Mouse (Mus musculus) liver, postnatal 0 days (tissue): ENCODE data around the gene Pappa2. TPM values are rescaled to one million over a fixed set of nuclear protein-coding genes. Genes with fewer than 3 reads are reported as not detected.

ENCODE experiments used
- ATAC-seq: fragments of 200-750 bp; cut with Nextera tagmentation; 2 replicates; pipeline ENCODE4 v1.8.0; 2017; ENCODE audit warnings: mild to moderate bottlenecking, moderate library complexity
- DNase-seq: peaks from one replicate; pipeline ENCODE4 v3.0.0-alpha.2; 2016
- H3K27ac ChIP-seq: fragments of 300-500 bp; sonication (generic); 2 replicates; pipeline ENCODE4 v1.5.1; 2014; ENCODE audit warnings: antibody characterized with exemption, moderate library complexity, mild to moderate bottlenecking, low read depth
- H3K27me3 ChIP-seq: fragments of 300-500 bp; sonication (generic); 2 replicates; pipeline ENCODE4 v1.6.1; 2014; ENCODE audit warnings: low read length, control low read depth, mixed read lengths; ENCODE audit not compliant: insufficient read depth
- H3K36me3 ChIP-seq: fragments of 300-500 bp; sonication (generic); replicated peaks from 2 replicates; pipeline ENCODE4 v1.6.1; 2014; ENCODE audit warnings: mild to moderate bottlenecking, control low read depth, low read length, moderate library complexity, mixed read lengths; ENCODE audit not compliant: insufficient read depth
- H3K4me1 ChIP-seq: fragments of 300-500 bp; sonication (generic); 2 replicates; pipeline ENCODE4 v1.6.1; 2014; ENCODE audit warnings: antibody characterized with exemption, mild to moderate bottlenecking, control low read depth; ENCODE audit not compliant: insufficient read depth
- H3K4me2 ChIP-seq: fragments of 300-500 bp; sonication (generic); 2 replicates; pipeline ENCODE4 v1.6.1; 2014; ENCODE audit warnings: low read depth, mild to moderate bottlenecking, low read length, moderate library complexity, mixed read lengths
- H3K4me3 ChIP-seq: fragments of 300-500 bp; sonication (generic); 2 replicates; pipeline ENCODE4 v1.5.1; 2014; ENCODE audit warnings: low read depth, low read length
- H3K9ac ChIP-seq: fragments of 300-500 bp; sonication (generic); replicated peaks from 2 replicates; pipeline ENCODE4 v1.6.1; 2014; ENCODE audit warnings: mild to moderate bottlenecking, moderate library complexity
- H3K9me3 ChIP-seq: fragments of 300-500 bp; sonication (generic); 2 replicates; pipeline ENCODE4 v1.6.1; 2016; ENCODE audit warnings: mild to moderate bottlenecking, control low read depth, low read length, mixed read lengths
- CTCF ChIP-seq: sonication (generic); IDR thresholded peaks from 2 replicates; pipeline ENCODE4 v1.5.1; 2016; ENCODE audit warnings: antibody characterized with exemption, low read depth
- EP300 ChIP-seq: IDR thresholded peaks from 2 replicates; pipeline ENCODE4 v1.6.1; 2016; ENCODE audit warnings: antibody characterized with exemption, low read depth, mild to moderate bottlenecking
- WGBS: fragments of 180-500 bp; shearing (Covaris S2); extraction: QIAGEN DNeasy Blood & Tissue Kit; methylation state at CpG from one replicate; pipeline ENCODE4 v1.1.7; 2014; ENCODE audit not compliant: insufficient replicate concordance; 5-methylcytosine and 5-hydroxymethylcytosine counted together
- polyA plus RNA-seq: library from polyadenylated mRNA; unstranded; fragments of >200 nt; fragmentation: Nextera tagmentation; extraction: Ambion mirVana; gene quantifications from 2 replicates; pipeline ENCODE4 v1.2.1, GENCODE M21; 2015

The Pappa2 gene
- polyA plus RNA-seq, 1 experiment from 2014 or later, result 0.01 TPM

- ATAC-seq, result no peak
- Histone ChIP-seq H3K4me3 (no peak overlapping the region), H3K4me1 (no peaks in the 10 kb centered on the region), H3K27me3 (no peaks in the 10 kb centered on the region), H3K9me3 (no peaks in the 10 kb centered on the region), H3K9ac (no peak overlapping the region), H3K36me3 (no peaks in the 10 kb centered on the region), H3K27ac (no peak overlapping the region), H3K4me2 (no peak overlapping the region)
- 60% methylated on average over 4 of the region's 4 CpGs for WGBS
- DNase-seq, result no peak
- TF ChIP-seq EP300 (no peak), CTCF (no peak)
Measured at GRCm38 (mm10) chr1:158944936-158945335, 35.4 kb downstream of the Pappa2 start.

GRCm38 (mm10) chr1:158942864-158943263 is 37.4 kb downstream of the Pappa2 start:
- no peaks in the 10 kb centered on the region for H3K4me1 ChIP-seq
- H3K36me3 ChIP-seq, result no peaks in the 10 kb centered on the region
- no peak overlapping the region for H3K27ac ChIP-seq
- no peak overlapping the region for H3K4me3 ChIP-seq
- H3K4me2 ChIP-seq, result no peak overlapping the region
- no peaks in the 10 kb centered on the region for H3K27me3 ChIP-seq
- DNase-seq, result no peak
- ATAC-seq, result no peak
- WGBS, result 64% methylated on average over 3 of the region's 3 CpGs
- no peak overlapping the region for H3K9ac ChIP-seq
- TF ChIP-seq CTCF (no peak), EP300 (no peak)
- H3K9me3 ChIP-seq, result no peaks in the 10 kb centered on the region

GRCm38 (mm10) chr1:158940966-158941365 is 39.3 kb downstream of the Pappa2 start:
- TF ChIP-seq EP300, result no peak
- TF ChIP-seq CTCF, result no peak

GRCm38 (mm10) chr1:158934447-158934846 is 45.8 kb downstream of the Pappa2 start:
- H3K4me3 ChIP-seq, result no peak overlapping the region
- H3K27me3 ChIP-seq, result no peaks in the 10 kb centered on the region
- whole genome bisulfite sequencing, result 78% methylated on average over 3 of the region's 3 CpGs
- no peak overlapping the region for H3K9ac ChIP-seq
- ATAC-seq (no peak), DNase-seq (no peak)
- no peak overlapping the region for H3K27ac ChIP-seq
- no peaks in the 10 kb centered on the region for H3K36me3 ChIP-seq
- H3K9me3 ChIP-seq, result no peaks in the 10 kb centered on the region
- no peak for TF ChIP-seq CTCF
- no peak for TF ChIP-seq EP300
- H3K4me1 ChIP-seq, result no peaks in the 10 kb centered on the region
- H3K4me2 ChIP-seq, result no peak overlapping the region

More at GRCm38 (mm10) chr1:158940966-158941365, 39.3 kb downstream of the Pappa2 start:
- Histone ChIP-seq H3K4me3 (no peak overlapping the region), H3K4me2 (no peak overlapping the region), H3K4me1 (no peaks in the 10 kb centered on the region), H3K27ac (no peak overlapping the region), H3K9ac (no peak overlapping the region), H3K36me3 (no peaks in the 10 kb centered on the region), H3K27me3 (no peaks in the 10 kb centered on the region), H3K9me3 (no peaks in the 10 kb centered on the region)
- DNase-seq, result no peak
- ATAC-seq, result no peak
- 69% methylated on average over 3 of the region's 3 CpGs for WGBS

GRCm38 (mm10) chr1:158931202-158931827 is 49.0 kb downstream of the Pappa2 start:
- H3K9ac ChIP-seq, result no peak overlapping the region
- no peaks in the 10 kb centered on the region for H3K4me1 ChIP-seq
- no peak for TF ChIP-seq CTCF
- no peak for TF ChIP-seq EP300
- H3K4me2 ChIP-seq, result no peak overlapping the region
- no peak overlapping the region for H3K27ac ChIP-seq
- H3K27me3 ChIP-seq, result no peaks in the 10 kb centered on the region
- no peak for ATAC-seq
- 83% methylated on average over 6 of the region's 6 CpGs for WGBS
- H3K4me3 ChIP-seq, result no peak overlapping the region
- H3K9me3 ChIP-seq, result no peaks in the 10 kb centered on the region
- no peaks in the 10 kb centered on the region for H3K36me3 ChIP-seq
- no peak for DNase-seq

- 75% methylated on average over 3 of the region's 3 CpGs for WGBS
- ATAC-seq, result no peak
- no peak overlapping the region for H3K27ac ChIP-seq
- no peak for DNase-seq
- TF ChIP-seq CTCF (no peak), EP300 (no peak)
- H3K4me3 ChIP-seq, result no peak overlapping the region
- H3K9ac ChIP-seq, result no peak overlapping the region
- H3K9me3 ChIP-seq, result no peaks in the 10 kb centered on the region
- no peaks in the 10 kb centered on the region for H3K36me3 ChIP-seq
- no peaks in the 10 kb centered on the region for H3K4me1 ChIP-seq
- H3K4me2 ChIP-seq, result no peak overlapping the region
- no peaks in the 10 kb centered on the region for H3K27me3 ChIP-seq
Measured at GRCm38 (mm10) chr1:158929369-158929768, 50.9 kb downstream of the Pappa2 start.
